19 mouse cellular contexts compared by ENCODE assay signal in the genomic region with DNA sequence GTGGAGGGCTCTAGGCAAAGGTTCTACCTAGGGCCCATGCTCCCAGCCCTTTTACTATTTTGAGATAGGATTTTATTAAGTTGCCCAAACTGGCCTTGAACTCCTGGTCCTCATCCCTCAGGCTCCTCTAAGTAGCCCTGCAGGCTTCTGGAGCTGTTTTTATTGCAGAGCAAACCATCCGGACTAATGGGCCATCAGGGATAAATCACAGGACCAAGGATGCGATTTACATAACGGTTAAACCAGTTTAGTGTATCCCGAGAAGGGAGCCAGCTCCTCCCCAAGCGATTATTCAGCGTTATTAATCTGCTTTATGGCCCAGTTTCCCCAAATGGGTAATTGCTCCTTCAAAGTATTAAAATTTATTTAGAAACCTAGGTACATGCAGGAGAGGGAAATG. TPM values are rescaled to one million over a fixed set of nuclear protein-coding genes. Genes with fewer than 3 reads are reported as not detected.
DNase-seq lines count a peak whose midpoint lies in the region; ATAC-seq and TF ChIP-seq lines count a peak whose summit lies in the region.
"Had no signal": no experiment of that assay in that cellular context is flagged by ENCODE, and none has a peak within 500 bp of the region (broad histone marks: within the 10 kb centered on the region; RNA-seq: fewer than 3 reads in every experiment).

No protein-coding gene starts in this region.

- H3K27me3 ChIP-seq in hindbrain, embryonic 10.5 days (ENCODE audit: insufficient read depth, poor library complexity, severe bottlenecking) = no peaks in the 10 kb centered on the region
- H3K27me3 ChIP-seq in hindbrain, embryonic 11.5 days (ENCODE audit: control insufficient read depth, insufficient read depth, low read length) = no peaks in the 10 kb centered on the region
- no peaks in the 10 kb centered on the region for H3K27me3 ChIP-seq in liver, postnatal 0 days (ENCODE audit: insufficient read depth, low read length)
- H3K27me3 ChIP-seq: hindbrain, embryonic 15.5 days; intestine, embryonic 15.5 days had no signal

- no peak overlapping the region for H3K4me3 ChIP-seq in hindbrain, embryonic 10.5 days
- H3K4me3 ChIP-seq in hindbrain, embryonic 11.5 days (ENCODE audit: low read depth, low read length) = no peak overlapping the region
- no peak overlapping the region for H3K4me3 ChIP-seq in liver, postnatal 0 days (ENCODE audit: low read depth, low read length)
- H3K4me3 ChIP-seq: hindbrain, embryonic 15.5 days; intestine, embryonic 15.5 days; myocyte had no signal

- intact Hi-C loops in left cerebral cortex, postnatal 10 days (cut with DNase I) = no loop called here

- H3K27ac ChIP-seq in hindbrain, embryonic 10.5 days = peak overlapping the region; percentile 43; the same call in 1 of the 2 replicates
- H3K27ac ChIP-seq in hindbrain, embryonic 11.5 days (ENCODE audit: low read depth, low read length) = no peak overlapping the region
- no peak overlapping the region for H3K27ac ChIP-seq in liver, postnatal 0 days (ENCODE audit: low read depth)
- H3K27ac ChIP-seq: hindbrain, embryonic 15.5 days had no signal

- no peak for DNase-seq in hindbrain, embryonic 10.5 days (ENCODE audit: low spot score)
- DNase-seq in hindbrain, embryonic 11.5 days (ENCODE audit: low spot score) = no peak
- no peak for DNase-seq in liver, postnatal 0 days
- DNase-seq in liver = no peak
- DNase-seq in ES-CJ7 (ENCODE audit: low read depth, low spot score) = peak; percentile 64
- peak; percentile 32 for DNase-seq in mesoderm, embryonic 11.5 days (ENCODE audit: low read depth, low spot score)
- DNase-seq in left cerebral cortex, postnatal 10 days (ENCODE audit: extremely low spot score in 1 of 2, low spot score in 2 of 2) = no peak
- DNase-seq: adrenal gland, postnatal 25 days; cerebellum, adult 11 months; embryo, embryonic 11 days; forebrain, postnatal 0 days; heart, postnatal 10 days; kidney, adult 9 months; midbrain, embryonic 14.5 days had no signal

- peaks cover 62% of the 10 kb centered on the region for H3K36me3 ChIP-seq in hindbrain, embryonic 10.5 days
- H3K36me3 ChIP-seq in hindbrain, embryonic 11.5 days (ENCODE audit: control insufficient read depth, insufficient read depth, low read length) = no peaks in the 10 kb centered on the region
- peaks cover 5% of the 10 kb centered on the region for H3K36me3 ChIP-seq in liver, postnatal 0 days (replicated peaks; ENCODE audit: insufficient read depth, low read length)
- H3K36me3 ChIP-seq: hindbrain, embryonic 15.5 days; intestine, embryonic 15.5 days had no signal

- H3K9ac ChIP-seq in hindbrain, embryonic 11.5 days (ENCODE audit: low read depth, low read length) = no peak overlapping the region
- H3K9ac ChIP-seq in liver, postnatal 0 days (replicated peaks) = peak overlapping the region; percentile 21; the same call in 1 of the 2 replicates
- H3K9ac ChIP-seq: forebrain, postnatal 0 days; hindbrain, embryonic 15.5 days; liver, embryonic 14.5 days had no signal

- no peaks in the 10 kb centered on the region for H3K9me3 ChIP-seq in hindbrain, embryonic 10.5 days
- no peaks in the 10 kb centered on the region for H3K9me3 ChIP-seq in hindbrain, embryonic 11.5 days (ENCODE audit: control insufficient read depth, low read length)
- H3K9me3 ChIP-seq in liver, postnatal 0 days (ENCODE audit: low read length) = no peaks in the 10 kb centered on the region
- H3K9me3 ChIP-seq: G1E; hindbrain, embryonic 15.5 days; intestine, embryonic 15.5 days had no signal

- no peak for TF ChIP-seq CTCF in liver, postnatal 0 days (IDR thresholded peaks at IDR 0.05; ENCODE audit: low read depth)

- H3K4me2 ChIP-seq in hindbrain, embryonic 11.5 days (replicated peaks; ENCODE audit: low read depth, low read length) = no peak overlapping the region
- no peak overlapping the region for H3K4me2 ChIP-seq in liver, postnatal 0 days (ENCODE audit: low read depth, low read length)
- H3K4me2 ChIP-seq: hindbrain, embryonic 15.5 days; intestine, embryonic 15.5 days had no signal

- peaks cover 69% of the 10 kb centered on the region for H3K4me1 ChIP-seq in hindbrain, embryonic 10.5 days (replicated peaks)
- peaks cover 11% of the 10 kb centered on the region for H3K4me1 ChIP-seq in hindbrain, embryonic 11.5 days (replicated peaks; ENCODE audit: control insufficient read depth, insufficient read depth, low read length)
- peaks cover 50% of the 10 kb centered on the region for H3K4me1 ChIP-seq in liver, postnatal 0 days (ENCODE audit: insufficient read depth)

- WGBS in hindbrain, embryonic 10.5 days = 74% methylated on average over 6 of the region's 6 CpGs
- WGBS in hindbrain, embryonic 11.5 days = 63% methylated on average over 6 of the region's 6 CpGs
- 85% methylated on average over 6 of the region's 6 CpGs for WGBS in liver, postnatal 0 days (ENCODE audit: insufficient replicate concordance)

- no peak for ATAC-seq in hindbrain, embryonic 11.5 days (ENCODE audit: low FRiP score)
- ATAC-seq in liver, postnatal 0 days = no peak
- ATAC-seq: forebrain, postnatal 0 days; intestine, embryonic 15.5 days had no signal

- TF ChIP-seq EP300 in liver, postnatal 0 days (IDR thresholded peaks at IDR 0.05; ENCODE audit: low read depth) = no peak

RNA-seq across cellular contexts. Expression of a gene that starts 14.1 kb away (rescaled TPM):
- 5.2 and 5.5 TPM in 2 replicates for polyA plus RNA-seq in hindbrain, embryonic 10.5 days (2016; fragmentation: Nextera tagmentation; extraction: Ambion mirVana)
- 4.0 and 4.1 TPM in 2 replicates for polyA plus RNA-seq in hindbrain, embryonic 11.5 days (2014; fragmentation: Nextera tagmentation; extraction: Ambion mirVana)
- polyA plus RNA-seq in liver, postnatal 0 days (2015; fragmentation: Nextera tagmentation; extraction: Ambion mirVana) = 1.7 TPM in 2 replicates
- total RNA-seq in left cerebral cortex, postnatal 10 days (2021) = 10 to 100 TPM; 38.2 to 40.0 TPM

RNA-seq across cellular contexts. Expression of a gene that starts 48.3 kb away (rescaled TPM):
- 13.5 and 16.9 TPM in 2 replicates for polyA plus RNA-seq in hindbrain, embryonic 10.5 days (2016; fragmentation: Nextera tagmentation; extraction: Ambion mirVana)
- polyA plus RNA-seq in hindbrain, embryonic 11.5 days (2014; fragmentation: Nextera tagmentation; extraction: Ambion mirVana) = 9.2 and 9.6 TPM in 2 replicates
- polyA plus RNA-seq in liver, postnatal 0 days (2015; fragmentation: Nextera tagmentation; extraction: Ambion mirVana) = 2.8 and 4.0 TPM in 2 replicates
- total RNA-seq in left cerebral cortex, postnatal 10 days (2021) = 10 to 100 TPM; 17.5 to 22.3 TPM

Comparison
In these comparisons a context has a peak if more than half of its experiments do, and no peak if none do; other contexts are left out.
1. DNase-seq: peak in ES-CJ7 (single experiment) and mesoderm, embryonic 11.5 days (single experiment); none in hindbrain, embryonic 10.5 days (single experiment), hindbrain, embryonic 11.5 days (single experiment), liver, postnatal 0 days (single experiment), liver (single experiment) and left cerebral cortex, postnatal 10 days (0 of 2).